Mouse (Mus musculus) spleen, adult 18-20 months (tissue): ENCODE measurements around the gene Cdh24.

ENCODE experiments used
- DNase-seq, 2 experiments: peaks; one replicate each; pipeline ENCODE4 v3.0.0; 2022; ENCODE audit warnings: mixed read lengths in 2 of 2

The Cdh24 gene

GRCm38 (mm10) chr14:54641305-54641969, at the start of gene Cdh24:
Gene Cdh24 (minus strand): TSS chr14:54641364.
- peak; percentile 81 to 88 for DNase-seq

- no peak for DNase-seq
These were observed 46.1 kb upstream of the Cdh24 start for GRCm38 (mm10) chr14:54687251-54687650.

GRCm38 (mm10) chr14:54686522-54687143, 45.5 kb upstream of the Cdh24 start, which contains the start of gene Acin1:
Gene Acin1 (minus strand): TSS chr14:54686931.
- peak; percentile 100 for DNase-seq

GRCm38 (mm10) chr14:54686063-54686521, 44.9 kb upstream of the Cdh24 start, which contains the start of gene 1700123O20Rik:
Gene 1700123O20Rik (plus strand): TSS chr14:54686216.
- DNase-seq: no peak

- DNase-seq: no peak
These were observed 44.3 kb upstream of the Cdh24 start for GRCm38 (mm10) chr14:54685471-54685870.

- no peak for DNase-seq
These were observed 41.2 kb upstream of the Cdh24 start for GRCm38 (mm10) chr14:54682396-54682795.

GRCm38 (mm10) chr14:54678657-54679304, 37.6 kb upstream of the Cdh24 start:
- DNase-seq: no peak

- DNase-seq: no peak
These were observed 35.1 kb upstream of the Cdh24 start for GRCm38 (mm10) chr14:54676290-54676689.

- no peak for DNase-seq
These were observed 33.2 kb upstream of the Cdh24 start for GRCm38 (mm10) chr14:54674317-54674716.

GRCm38 (mm10) chr14:54669381-54669780, 28.2 kb upstream of the Cdh24 start:
- DNase-seq: peak; percentile 35 to 64

- DNase-seq: no peak
These were observed 23.5 kb upstream of the Cdh24 start for GRCm38 (mm10) chr14:54664477-54665222.

- no peak for DNase-seq
These were observed 18.8 kb upstream of the Cdh24 start for GRCm38 (mm10) chr14:54660009-54660408.

GRCm38 (mm10) chr14:54653496-54653895, 12.3 kb upstream of the Cdh24 start:
- DNase-seq: peak; percentile 69 to 72

- DNase-seq: no peak
These were observed 11.6 kb upstream of the Cdh24 start for GRCm38 (mm10) chr14:54652787-54653186.

- no peak for DNase-seq
These were observed 10.4 kb upstream of the Cdh24 start for GRCm38 (mm10) chr14:54651556-54651955.

- DNase-seq: peak; percentile 63 to 79
These were observed 9.7 kb upstream of the Cdh24 start for GRCm38 (mm10) chr14:54650621-54651454.

GRCm38 (mm10) chr14:54647900-54648299, 6.7 kb upstream of the Cdh24 start:
- no peak for DNase-seq

- no peak for DNase-seq
These were observed 5.9 kb upstream of the Cdh24 start for GRCm38 (mm10) chr14:54646898-54647636.

- no peak for DNase-seq
These were observed 5.3 kb upstream of the Cdh24 start for GRCm38 (mm10) chr14:54646455-54646854.

GRCm38 (mm10) chr14:54644294-54644693, 3.1 kb upstream of the Cdh24 start:
- DNase-seq: no peak

- no peak for DNase-seq
These were observed 1.8 kb upstream of the Cdh24 start for GRCm38 (mm10) chr14:54643011-54643410.
